Mouse (Mus musculus) ES-E14 (cell line): Measurements from ENCODE around the gene Lrrc23.

Experiments used
- CHD2 ChIP-seq: IDR thresholded peaks from 2 replicates; pipeline ENCODE4 v1.6.1; 2014; ENCODE audit warnings: mild to moderate bottlenecking, low read depth, low read length, inconsistent platforms
- ZC3H11A ChIP-seq: IDR thresholded peaks from 2 replicates; pipeline ENCODE4 v1.6.1; 2012; ENCODE audit warnings: low read depth, mild to moderate bottlenecking, inconsistent platforms, low read length, borderline replicate concordance
- ZNF384 ChIP-seq: IDR thresholded peaks from 2 replicates; pipeline ENCODE4 v1.6.1; 2012; ENCODE audit warnings: low read depth, low read length, inconsistent platforms

DNA sequence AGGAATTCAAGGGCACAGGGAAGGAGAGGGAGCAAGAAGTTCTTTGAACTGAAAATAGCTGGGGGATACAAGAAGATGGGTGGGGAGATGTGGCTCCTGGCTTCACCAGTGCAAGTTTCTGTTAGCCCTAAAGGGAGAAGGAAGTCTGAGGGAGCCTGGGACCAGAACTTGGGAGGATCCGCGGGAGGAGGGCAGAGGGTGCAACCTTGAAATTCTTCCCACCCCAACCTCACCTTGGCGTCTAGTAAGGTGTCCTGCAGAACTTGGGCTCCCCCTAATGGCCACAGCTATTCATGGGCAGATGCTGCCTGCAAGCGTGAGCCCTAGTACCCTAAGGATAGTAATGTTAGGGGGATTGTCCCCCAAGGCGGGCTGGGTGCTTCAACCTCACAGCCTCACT lies 20.3 kb downstream of the Lrrc23 start:
- TF ChIP-seq ZC3H11A, result peak; percentile 78
- TF ChIP-seq CHD2, result no peak
- TF ChIP-seq ZNF384, result 0 out of 2 replicates have a peak, but pooled peaks have one; percentile 51
